Mouse (Mus musculus) erythroblast, embryonic 14.5 days (primary cell): ENCODE results near the gene Aagab.

Experiments used
- GATA1 ChIP-seq: IDR thresholded peaks from 2 replicates; pipeline ENCODE4 v1.6.1; 2012; ENCODE audit warnings: low read length, inconsistent platforms, mixed read lengths
- TAL1 ChIP-seq: IDR thresholded peaks from 3 replicates; pipeline ENCODE4 v1.6.1; 2012; ENCODE audit warnings: low read length, inconsistent platforms, mixed read lengths

GRCm38 (mm10) chr9:63612565-63613515 is 10.4 kb downstream of the Aagab start:
- no peak for TF ChIP-seq GATA1
- TF ChIP-seq TAL1: no peak
